ENCODE assay signal across 9 mouse cellular contexts in the genomic region with DNA sequence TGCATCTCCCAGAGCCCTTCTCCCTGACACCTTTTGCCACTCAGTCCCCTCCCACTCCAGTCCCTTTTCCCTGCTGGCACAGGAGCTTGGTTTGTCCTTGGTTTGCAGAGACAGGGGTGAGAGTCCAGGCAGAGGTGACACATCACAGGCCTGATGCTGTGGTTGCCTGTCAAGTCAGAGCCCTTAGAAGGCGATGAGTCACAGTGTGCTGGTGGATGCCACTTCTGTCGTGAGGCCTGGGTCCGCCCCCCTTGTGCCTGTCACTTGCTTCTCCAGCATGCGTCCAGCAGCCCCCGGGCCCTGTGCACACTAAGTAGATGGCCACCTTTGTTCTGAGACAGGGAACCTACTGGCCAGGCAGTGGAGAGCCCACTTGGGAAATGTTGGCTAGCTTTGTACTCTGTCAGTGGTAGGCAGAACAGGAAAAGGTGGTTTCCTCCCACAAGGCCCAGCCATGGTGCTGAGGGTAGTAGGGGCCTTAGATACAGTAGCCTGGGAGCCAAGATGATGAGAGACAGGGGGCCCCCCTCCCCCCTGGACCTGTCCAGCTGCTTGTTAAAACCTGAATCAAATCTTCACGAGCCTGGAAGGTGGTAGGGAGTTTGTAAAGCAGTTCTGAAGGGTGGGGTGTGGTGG. TPM values are rescaled to one million over a fixed set of nuclear protein-coding genes. Genes with fewer than 3 reads are reported as not detected.
DNase-seq lines count a peak whose midpoint lies in the region; ATAC-seq lines count a peak whose summit lies in the region.
"Had no signal": no experiment of that assay in that cellular context is flagged by ENCODE, and none has a peak within 500 bp of the region (broad histone marks: within the 10 kb centered on the region; RNA-seq: fewer than 3 reads in every experiment).

No protein-coding gene starts in this region.

- H3K27ac ChIP-seq in hindbrain, embryonic 10.5 days: peak overlapping the region; percentile 18; the same call in 1 of the 2 replicates
- H3K27ac ChIP-seq in hindbrain, embryonic 14.5 days: no peak overlapping the region
- no peak overlapping the region for H3K27ac ChIP-seq in liver, embryonic 11.5 days (ENCODE audit: low read depth, low read length)

- 77% methylated on average over 6 of the region's 6 CpGs for WGBS in hindbrain, embryonic 10.5 days
- 54% methylated on average over 6 of the region's 6 CpGs for WGBS in hindbrain, embryonic 14.5 days
- WGBS in liver, embryonic 11.5 days: 56% methylated on average over 6 of the region's 6 CpGs

- H3K9me3 ChIP-seq in hindbrain, embryonic 10.5 days: no peaks in the 10 kb centered on the region
- H3K9me3 ChIP-seq in hindbrain, embryonic 14.5 days (ENCODE audit: control insufficient read depth, low read length): no peaks in the 10 kb centered on the region
- no peaks in the 10 kb centered on the region for H3K9me3 ChIP-seq in liver, embryonic 11.5 days (ENCODE audit: control insufficient read depth, low read length)

- no peak overlapping the region for H3K9ac ChIP-seq in hindbrain, embryonic 14.5 days
- H3K9ac ChIP-seq in liver, embryonic 11.5 days (ENCODE audit: low read depth, low read length): no peak overlapping the region

- ATAC-seq in hindbrain, embryonic 14.5 days (ENCODE audit: low FRiP score): no peak
- peak; percentile 32; the same call in 1 of the 2 replicates for ATAC-seq in liver, embryonic 11.5 days (replicated peaks; ENCODE audit: low FRiP score)

- H3K4me3 ChIP-seq in hindbrain, embryonic 10.5 days: no peak overlapping the region
- H3K4me3 ChIP-seq in hindbrain, embryonic 14.5 days (replicated peaks; ENCODE audit: low read length): no peak overlapping the region
- no peak overlapping the region for H3K4me3 ChIP-seq in liver, embryonic 11.5 days (ENCODE audit: low read depth, low read length)

- intact Hi-C loops in gastrocnemius, postnatal 14 days (cut with DNase I; ENCODE audit: low total_unique reads): no loop called here

- no peak overlapping the region for H3K4me2 ChIP-seq in hindbrain, embryonic 14.5 days (replicated peaks)
- H3K4me2 ChIP-seq in liver, embryonic 11.5 days: no peak overlapping the region

- no peaks in the 10 kb centered on the region for H3K27me3 ChIP-seq in hindbrain, embryonic 10.5 days (ENCODE audit: insufficient read depth, poor library complexity, severe bottlenecking)
- no peaks in the 10 kb centered on the region for H3K27me3 ChIP-seq in hindbrain, embryonic 14.5 days (ENCODE audit: control insufficient read depth, insufficient read depth, low read length)
- H3K27me3 ChIP-seq in liver, embryonic 11.5 days (replicated peaks; ENCODE audit: control insufficient read depth, insufficient read depth, low read length): no peaks in the 10 kb centered on the region

- H3K4me1 ChIP-seq in hindbrain, embryonic 10.5 days (replicated peaks): peaks cover 37% of the 10 kb centered on the region
- peaks cover 13% of the 10 kb centered on the region for H3K4me1 ChIP-seq in hindbrain, embryonic 14.5 days (replicated peaks; ENCODE audit: control insufficient read depth, insufficient read depth, low read length)
- H3K4me1 ChIP-seq in liver, embryonic 11.5 days (replicated peaks; ENCODE audit: control insufficient read depth, insufficient read depth, low read length): peaks cover 11% of the 10 kb centered on the region; the same call in 1 of the 2 replicates

- DNase-seq in hindbrain, embryonic 10.5 days (ENCODE audit: low spot score): no peak
- DNase-seq in hindbrain, embryonic 14.5 days (ENCODE audit: low spot score): no peak
- DNase-seq in CD4-positive, CD25-positive, alpha-beta regulatory T cell, adult 2 months (ENCODE audit: low read depth, low spot score): peak; percentile 55
- DNase-seq in brain, adult 2 months (ENCODE audit: low read depth, low spot score): peak; percentile 80
- DNase-seq in liver, embryonic 11.5 days (ENCODE audit: low spot score): no peak
- DNase-seq in ovary, postnatal 14 days (ENCODE audit: low spot score): no peak
- DNase-seq in layer of hippocampus, adult 18-20 months (ENCODE audit: low spot score in 2 of 2): no peak
- no peak for DNase-seq in gastrocnemius, postnatal 14 days
- DNase-seq: right cerebral cortex, postnatal 14 days had no signal

- H3K36me3 ChIP-seq in hindbrain, embryonic 10.5 days: peaks cover 100% of the 10 kb centered on the region
- peaks cover 69% of the 10 kb centered on the region for H3K36me3 ChIP-seq in hindbrain, embryonic 14.5 days (replicated peaks; ENCODE audit: control insufficient read depth, insufficient read depth)
- peaks cover 33% of the 10 kb centered on the region for H3K36me3 ChIP-seq in liver, embryonic 11.5 days (ENCODE audit: control insufficient read depth, insufficient read depth, low read length)

RNA-seq across cellular contexts. Expression of a gene that starts 53.4 kb away (rescaled TPM):
- 47.3 and 55.7 TPM in 2 replicates for polyA plus RNA-seq in hindbrain, embryonic 10.5 days (2016; fragmentation: Nextera tagmentation; extraction: Ambion mirVana)
- polyA plus RNA-seq in hindbrain, embryonic 14.5 days (2014; fragmentation: Nextera tagmentation; extraction: Ambion mirVana): 29.5 and 31.8 TPM in 2 replicates
- polyA plus RNA-seq in liver, embryonic 11.5 days (2014; fragmentation: Nextera tagmentation; extraction: Ambion mirVana): 96.3 and 97.0 TPM in 2 replicates
- 10 to 100 TPM; 26.8 to 30.1 TPM for total RNA-seq in layer of hippocampus, adult 18-20 months (2021)
- total RNA-seq in gastrocnemius, postnatal 14 days (2021): 10 to 100 TPM; 40.9 to 51.4 TPM

Comparison
In these comparisons a context has a peak if more than half of its experiments do, and no peak if none do; other contexts are left out.
1. DNase-seq: peak in CD4-positive, CD25-positive, alpha-beta regulatory T cell, adult 2 months (single experiment) and brain, adult 2 months (single experiment); none in hindbrain, embryonic 10.5 days (single experiment), hindbrain, embryonic 14.5 days (single experiment), liver, embryonic 11.5 days (single experiment), ovary, postnatal 14 days (single experiment), layer of hippocampus, adult 18-20 months (0 of 2) and gastrocnemius, postnatal 14 days (single experiment).